Mouse (Mus musculus) bone marrow macrophage, adult 2 months (primary cell): ENCODE measurements around the gene Svip. TPM values are rescaled to one million over a fixed set of nuclear protein-coding genes. Genes with fewer than 3 reads are reported as not detected.
A peak's percentile ranks its signal among the peaks of the same experiment; 100 is the strongest.

ENCODE experiments used
- H3K27ac ChIP-seq: 2 replicates; pipeline ENCODE4 v1.5.1; 2012; ENCODE audit warnings: low read depth, low read length; ENCODE audit not compliant: insufficient read depth
- H3K4me1 ChIP-seq: 2 replicates; pipeline ENCODE4 v1.6.1; 2012; ENCODE audit warnings: low read length; ENCODE audit not compliant: control insufficient read depth, insufficient read depth
- H3K4me3 ChIP-seq: 2 replicates; pipeline ENCODE4 v1.5.1; 2012; ENCODE audit warnings: mild to moderate bottlenecking, low read length, moderate library complexity; ENCODE audit not compliant: insufficient read depth
- CTCF ChIP-seq: IDR thresholded peaks from 2 replicates; pipeline ENCODE4 v1.5.1; 2012; ENCODE audit warnings: low read depth, mild to moderate bottlenecking, low read length, moderate library complexity
- POLR2A ChIP-seq: IDR thresholded peaks from 2 replicates; pipeline ENCODE4 v1.6.1; 2012; ENCODE audit warnings: mild to moderate bottlenecking, low read depth, low read length, borderline replicate concordance
- polyA plus RNA-seq: library from polyadenylated mRNA; stranded (reverse); fragments of >200 nt; gene quantifications from 2 replicates; pipeline ENCODE4 v1.2.4, GENCODE M21; 2012; ENCODE audit not compliant: missing spikeins, insufficient read depth, insufficient read length

The Svip gene
- 3.5 and 6.0 TPM in 2 replicates for polyA plus RNA-seq

- peaks cover 2% of the 10 kb centered on the region; the same call in 1 of the 2 replicates for H3K4me1 ChIP-seq
- peak within 1 kb of the TSS; percentile 98 for H3K4me3 ChIP-seq
Observed at GRCm38 (mm10) chr7:52005511-52006295, at the start of gene Svip. TSS of gene Svip (minus strand) at chr7:52006018.

GRCm38 (mm10) chr7:52037600-52038582, 32.1 kb upstream of the Svip start:
- no peaks in the 10 kb centered on the region for H3K4me1 ChIP-seq
- H3K4me3 ChIP-seq = no peak overlapping the region
- TF ChIP-seq CTCF (no peak), POLR2A (no peak)
- H3K27ac ChIP-seq = no peak overlapping the region

More at GRCm38 (mm10) chr7:52005511-52006295, at the start of gene Svip:
- TF ChIP-seq CTCF (no peak), POLR2A (no peak)
- H3K27ac ChIP-seq = no peak within 1 kb of the TSS

GRCm38 (mm10) chr7:52024050-52024626, 18.3 kb upstream of the Svip start:
- no peak for TF ChIP-seq CTCF
- no peak for TF ChIP-seq POLR2A
- Histone ChIP-seq H3K4me1 (no peaks in the 10 kb centered on the region), H3K4me3 (no peak overlapping the region)

GRCm38 (mm10) chr7:52022039-52022438, 16.2 kb upstream of the Svip start:
- no peaks in the 10 kb centered on the region for H3K4me1 ChIP-seq
- H3K4me3 ChIP-seq = no peak overlapping the region
- H3K27ac ChIP-seq = no peak overlapping the region
- TF ChIP-seq POLR2A (no peak), CTCF (no peak)

More at GRCm38 (mm10) chr7:52024050-52024626, 18.3 kb upstream of the Svip start:
- H3K27ac ChIP-seq = no peak overlapping the region

- Histone ChIP-seq H3K4me3 (no peak within 1 kb of the TSS), H3K27ac (no peak within 1 kb of the TSS), H3K4me1 (no peaks in the 10 kb centered on the region)
- TF ChIP-seq CTCF = no peak
- TF ChIP-seq POLR2A = no peak
Observed at GRCm38 (mm10) chr7:52015628-52016027, 9.8 kb upstream of the Svip start, which contains the start of gene 1700015G11Rik. TSS of gene 1700015G11Rik (minus strand) at chr7:52015728.

- TF ChIP-seq CTCF (no peak), POLR2A (no peak)
- H3K4me1 ChIP-seq = no peaks in the 10 kb centered on the region
- H3K27ac ChIP-seq = no peak overlapping the region
- no peak overlapping the region for H3K4me3 ChIP-seq
Observed at GRCm38 (mm10) chr7:52015180-52015579, 9.4 kb upstream of the Svip start.

GRCm38 (mm10) chr7:52013457-52013856, 7.6 kb upstream of the Svip start:
- Histone ChIP-seq H3K4me3 (no peak overlapping the region), H3K4me1 (no peaks in the 10 kb centered on the region), H3K27ac (no peak overlapping the region)
- TF ChIP-seq POLR2A (no peak), CTCF (no peak)

- Histone ChIP-seq H3K4me1 (peaks cover 2% of the 10 kb centered on the region; the same call in 1 of the 2 replicates), H3K27ac (no peak overlapping the region), H3K4me3 (no peak overlapping the region)
- TF ChIP-seq POLR2A (no peak), CTCF (no peak)
Observed at GRCm38 (mm10) chr7:52007138-52007537, 1.3 kb upstream of the Svip start.

GRCm38 (mm10) chr7:52006296-52006630, 445 bp upstream of the Svip start:
- H3K27ac ChIP-seq = no peak overlapping the region
- peak overlapping the region; percentile 54 for H3K4me3 ChIP-seq
- peaks cover 2% of the 10 kb centered on the region; the same call in 1 of the 2 replicates for H3K4me1 ChIP-seq
- no peak for TF ChIP-seq CTCF
- TF ChIP-seq POLR2A = no peak
